Mouse (Mus musculus) erythroblast, embryonic 14.5 days (primary cell): Measurements from ENCODE around the gene Smad9.

ENCODE experiments used
- GATA1 ChIP-seq: IDR thresholded peaks from 2 replicates; pipeline ENCODE4 v1.6.1; 2012; ENCODE audit warnings: low read length, inconsistent platforms, mixed read lengths
- TAL1 ChIP-seq: IDR thresholded peaks from 3 replicates; pipeline ENCODE4 v1.6.1; 2012; ENCODE audit warnings: low read length, inconsistent platforms, mixed read lengths

- TF ChIP-seq GATA1 (no peak), TAL1 (no peak)
These were observed 18.2 kb downstream of the Smad9 start for GRCm38 (mm10) chr3:54773613-54774012.
